Mouse (Mus musculus) stomach, postnatal 0 days (tissue): Measurements from ENCODE around the gene Snx20.
"Not testable (repeated sequence)": the region's sequence is repeated elsewhere in the genome, so short reads cannot be mapped to it uniquely, and the experiment has no call there.

Source experiments
- CTCF ChIP-seq: IDR thresholded peaks from 2 replicates; pipeline ENCODE4 v1.5.1; 2016; ENCODE audit warnings: antibody characterized with exemption, low read depth, mild to moderate bottlenecking, moderate library complexity
- EP300 ChIP-seq: optimal IDR thresholded peaks from 2 replicates; pipeline ENCODE3; 2016; ENCODE audit warnings: antibody characterized with exemption

DNA sequence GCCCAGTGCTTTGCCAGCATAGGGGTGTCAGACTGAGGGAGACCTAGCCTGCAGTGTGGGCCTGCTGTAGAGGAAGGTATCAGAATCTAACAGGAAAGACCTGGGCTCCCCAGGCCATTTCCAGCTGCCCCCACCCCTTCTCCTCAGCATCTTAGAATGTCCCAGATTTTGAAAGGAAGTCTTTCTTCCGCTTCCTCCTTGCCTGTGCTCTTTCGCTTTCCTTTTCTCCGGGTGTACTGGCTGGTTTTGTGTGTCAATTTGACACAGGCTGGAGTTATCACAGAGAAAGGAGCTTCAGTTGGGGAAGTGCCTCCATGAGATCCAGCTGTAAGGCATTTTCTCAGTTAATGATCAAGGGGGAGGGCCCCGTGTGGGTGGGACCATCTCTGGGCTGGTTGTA lies 15.2 kb upstream of the Snx20 start:
- not testable (repeated sequence) for TF ChIP-seq CTCF, EP300
